Mouse (Mus musculus) T-cell, adult 2 months (primary cell): Measurements from ENCODE around the gene Ubl7.

Experiments
- DNase-seq: peaks from one replicate; pipeline ENCODE4 v3.0.0; 2022; ENCODE audit warnings: low spot score

The Ubl7 gene

GRCm38 (mm10) chr9:57948333-57948931 is 37.7 kb downstream of the Ubl7 start:
- no peak for DNase-seq

- DNase-seq, result no peak
Observed at GRCm38 (mm10) chr9:57949102-57949704, 38.4 kb downstream of the Ubl7 start.

- DNase-seq, result no peak
Observed at GRCm38 (mm10) chr9:57949879-57950278, 39.1 kb downstream of the Ubl7 start.

GRCm38 (mm10) chr9:57950519-57950918 is 39.7 kb downstream of the Ubl7 start:
- DNase-seq, result no peak

GRCm38 (mm10) chr9:57951993-57952392 is 41.2 kb downstream of the Ubl7 start:
- no peak for DNase-seq

- no peak for DNase-seq
Observed at GRCm38 (mm10) chr9:57954962-57955744, 44.4 kb downstream of the Ubl7 start.

- DNase-seq, result no peak
Observed at GRCm38 (mm10) chr9:57955764-57956163, 45.0 kb downstream of the Ubl7 start.

GRCm38 (mm10) chr9:57956196-57956837 is 45.5 kb downstream of the Ubl7 start:
- no peak for DNase-seq

- peak; percentile 80 for DNase-seq
Observed at GRCm38 (mm10) chr9:57956838-57957236, 46.1 kb downstream of the Ubl7 start.

- no peak for DNase-seq
Observed at GRCm38 (mm10) chr9:57958615-57959014, 47.8 kb downstream of the Ubl7 start.

- DNase-seq, result no peak
Observed at GRCm38 (mm10) chr9:57959399-57959798, 48.6 kb downstream of the Ubl7 start.

- no peak for DNase-seq
Observed at GRCm38 (mm10) chr9:57959886-57960866, 49.4 kb downstream of the Ubl7 start.

- DNase-seq, result no peak
Observed at GRCm38 (mm10) chr9:57961226-57961625, 50.4 kb downstream of the Ubl7 start.

GRCm38 (mm10) chr9:57961863-57962778 is 51.3 kb downstream of the Ubl7 start:
- DNase-seq, result no peak

GRCm38 (mm10) chr9:57963249-57963997 is 52.6 kb downstream of the Ubl7 start:
- no peak for DNase-seq

- no peak for DNase-seq
Observed at GRCm38 (mm10) chr9:57963998-57964395, 53.2 kb downstream of the Ubl7 start.

GRCm38 (mm10) chr9:57964528-57965250 is 53.9 kb downstream of the Ubl7 start:
- no peak for DNase-seq

- no peak for DNase-seq
Observed at GRCm38 (mm10) chr9:57965281-57966185, 54.8 kb downstream of the Ubl7 start.
